Mouse (Mus musculus) small intestine, adult 2 months (tissue): ENCODE data around the gene Hint2. TPM values are rescaled to one million over a fixed set of nuclear protein-coding genes. Genes with fewer than 3 reads are reported as not detected.
A peak's percentile ranks its signal among the peaks of the same experiment; 100 is the strongest.

Experiments
- H3K27ac ChIP-seq: fragments of 200-500 bp; 2 replicates; pipeline ENCODE4 v1.5.1; 2012; ENCODE audit warnings: low read depth, low read length, control low read depth, inconsistent platforms; ENCODE audit not compliant: insufficient read depth
- H3K27me3 ChIP-seq: fragments of 200-500 bp; 2 replicates; pipeline ENCODE4 v1.6.1; 2012; ENCODE audit warnings: mild to moderate bottlenecking, moderate library complexity, low read length, inconsistent platforms; ENCODE audit not compliant: control insufficient read depth, insufficient read depth
- H3K36me3 ChIP-seq: fragments of 200-500 bp; 2 replicates; pipeline ENCODE4 v1.6.1; 2012; ENCODE audit warnings: mild to moderate bottlenecking, low read length, control low read depth, inconsistent platforms; ENCODE audit not compliant: control insufficient read depth, insufficient read depth
- H3K4me1 ChIP-seq: fragments of 200-500 bp; 2 replicates; pipeline ENCODE4 v1.6.1; 2012; ENCODE audit warnings: low read length, inconsistent platforms, mixed read lengths; ENCODE audit not compliant: control insufficient read depth, insufficient read depth, insufficient read length
- H3K4me3 ChIP-seq: fragments of 200-500 bp; 2 replicates; pipeline ENCODE4 v1.5.1; 2012; ENCODE audit warnings: low read depth, mild to moderate bottlenecking, control low read depth, inconsistent platforms, low read length, moderate library complexity
- CTCF ChIP-seq: fragments of 200-500 bp; IDR thresholded peaks from 2 replicates; pipeline ENCODE4 v1.5.1; 2012; ENCODE audit warnings: low read depth, mild to moderate bottlenecking, control low read depth, inconsistent platforms, low read length, moderate library complexity, mixed read lengths; ENCODE audit not compliant: insufficient replicate concordance, insufficient read length; ENCODE audit errors: extremely low read depth
- POLR2A ChIP-seq: fragments of 200-500 bp; IDR thresholded peaks from 2 replicates; pipeline ENCODE4 v1.6.1; 2012; ENCODE audit warnings: low read depth, mild to moderate bottlenecking, control low read depth, inconsistent platforms, low read length, moderate library complexity
- WGBS: fragments of 180-500 bp; shearing (Covaris S2); methylation state at CpG from one replicate; pipeline ENCODE4 v1.1.7; 2018; 5-methylcytosine and 5-hydroxymethylcytosine counted together
- polyA plus RNA-seq: library from polyadenylated mRNA; depleted of rRNA; stranded (reverse); fragments of >200 nt; gene quantifications from 2 replicates; pipeline ENCODE4 v1.2.3, GENCODE M21; 2012; rRNA removed

The Hint2 gene
- 59.9 and 73.8 TPM in 2 replicates for polyA plus RNA-seq

DNA sequence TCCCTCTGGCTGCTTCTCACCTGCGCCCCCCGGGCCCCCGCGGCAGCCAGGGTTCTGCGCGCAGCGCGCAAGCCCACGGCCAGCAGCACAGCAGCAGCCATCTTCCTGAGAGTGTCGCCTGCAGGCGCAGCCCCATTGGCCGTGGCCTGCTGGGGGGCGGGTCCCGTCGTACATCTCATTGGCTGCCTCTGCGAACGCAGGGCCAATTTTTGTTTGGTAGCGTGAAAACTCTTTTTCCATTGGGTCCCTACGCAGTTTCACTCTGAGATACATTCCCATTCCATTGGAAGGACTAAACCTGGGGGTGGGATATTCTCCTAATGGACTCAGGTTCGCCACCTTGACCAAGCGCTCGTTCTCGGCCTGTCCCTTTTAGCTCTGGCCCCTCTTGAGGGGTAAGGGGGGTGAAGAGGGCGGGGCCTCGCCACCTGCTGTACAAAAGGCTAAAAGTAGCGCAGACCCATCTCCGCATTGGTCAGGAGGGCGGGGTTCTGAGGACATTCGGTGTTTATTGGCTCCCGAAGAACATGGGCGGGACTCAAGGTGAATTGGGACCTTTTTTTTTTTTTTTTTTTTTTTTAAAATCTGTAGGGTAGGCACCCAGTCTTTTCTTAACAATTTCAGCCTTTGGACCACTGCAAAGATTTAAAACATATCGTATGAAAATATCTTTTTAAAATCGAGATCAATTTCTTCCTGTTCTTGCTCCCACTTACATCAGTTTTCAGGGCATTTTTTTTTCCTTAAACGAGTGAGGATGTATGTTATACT lies at the start of gene Hint2:
TSS of gene Hint2 (minus strand) at position 128 of the 771 bp plus-strand sequence.
- TF ChIP-seq POLR2A (peak; percentile 74), CTCF (0 out of 2 replicates have a peak, but pooled peaks have one; percentile 20)
- Histone ChIP-seq H3K4me3 (peak within 1 kb of the TSS; percentile 93), H3K27me3 (no peaks in the 10 kb centered on the region), H3K27ac (peak within 1 kb of the TSS; percentile 66), H3K36me3 (no peaks in the 10 kb centered on the region), H3K4me1 (0 out of 2 replicates have a peak, but pooled peaks cover 2% of the 10 kb centered on the region)
- WGBS = under 1% methylated on average over 34 of the region's 34 CpGs

- Histone ChIP-seq H3K4me3 (no peak overlapping the region), H3K27ac (no peak overlapping the region), H3K4me1 (no peaks in the 10 kb centered on the region), H3K27me3 (no peaks in the 10 kb centered on the region), H3K36me3 (no peaks in the 10 kb centered on the region)
- 70% methylated on average over 13 of the region's 13 CpGs for WGBS
- no peak for TF ChIP-seq CTCF
- no peak for TF ChIP-seq POLR2A
Observed at GRCm38 (mm10) chr4:43705991-43706390, 49.7 kb upstream of the Hint2 start.

- no peaks in the 10 kb centered on the region for H3K27me3 ChIP-seq
- H3K4me1 ChIP-seq = no peaks in the 10 kb centered on the region
- no peak overlapping the region for H3K27ac ChIP-seq
- no peak for TF ChIP-seq POLR2A
- no peak for TF ChIP-seq CTCF
- H3K4me3 ChIP-seq = no peak overlapping the region
- 70% methylated on average over 8 of the region's 8 CpGs for WGBS
- H3K36me3 ChIP-seq = no peaks in the 10 kb centered on the region
Observed at GRCm38 (mm10) chr4:43703851-43704250, 47.6 kb upstream of the Hint2 start.

GRCm38 (mm10) chr4:43703439-43703838 lies 47.2 kb upstream of the Hint2 start:
- Histone ChIP-seq H3K4me1 (no peaks in the 10 kb centered on the region), H3K27me3 (no peaks in the 10 kb centered on the region), H3K36me3 (no peaks in the 10 kb centered on the region), H3K27ac (no peak overlapping the region), H3K4me3 (no peak overlapping the region)
- TF ChIP-seq CTCF = peak; percentile 30; the same call in 1 of the 2 replicates
- TF ChIP-seq POLR2A = no peak
- whole genome bisulfite sequencing = 73% methylated on average over 6 of the region's 6 CpGs

DNA sequence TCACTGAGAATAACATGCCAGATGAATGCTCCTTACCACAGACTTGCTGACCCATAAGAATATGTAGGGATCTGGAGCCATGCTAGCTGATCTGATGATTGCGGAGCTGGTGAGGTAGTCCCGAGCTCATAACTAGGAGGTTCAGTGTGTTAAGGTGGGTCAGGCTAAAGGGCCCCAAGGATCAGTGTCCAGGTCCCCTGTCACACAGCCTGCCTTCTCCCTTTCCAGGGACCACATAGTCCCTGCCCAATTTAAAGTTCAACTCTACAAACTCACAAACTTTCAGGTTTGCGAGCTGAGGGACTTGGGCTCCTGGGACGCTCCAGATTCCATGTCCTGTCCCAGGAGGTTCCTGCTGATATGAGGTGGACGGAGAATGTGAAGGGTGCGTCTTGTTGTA lies 44.4 kb upstream of the Hint2 start, which contains the start of gene Olfr70:
TSS of gene Olfr70 (minus strand) at position 101 of the 400 bp plus-strand sequence.
- Histone ChIP-seq H3K36me3 (no peaks in the 10 kb centered on the region), H3K4me1 (no peaks in the 10 kb centered on the region), H3K27me3 (no peaks in the 10 kb centered on the region), H3K27ac (no peak within 1 kb of the TSS), H3K4me3 (no peak within 1 kb of the TSS)
- 75% methylated on average over 6 of the region's 6 CpGs for WGBS
- TF ChIP-seq CTCF (no peak), POLR2A (no peak)

GRCm38 (mm10) chr4:43696561-43696960 lies 40.3 kb upstream of the Hint2 start:
- no peak overlapping the region for H3K4me3 ChIP-seq
- H3K27ac ChIP-seq = no peak overlapping the region
- TF ChIP-seq CTCF = no peak
- TF ChIP-seq POLR2A = no peak
- H3K27me3 ChIP-seq = no peaks in the 10 kb centered on the region
- H3K36me3 ChIP-seq = no peaks in the 10 kb centered on the region
- peaks cover 5% of the 10 kb centered on the region for H3K4me1 ChIP-seq
- 93% methylated on average over 13 of the region's 13 CpGs for WGBS

DNA sequence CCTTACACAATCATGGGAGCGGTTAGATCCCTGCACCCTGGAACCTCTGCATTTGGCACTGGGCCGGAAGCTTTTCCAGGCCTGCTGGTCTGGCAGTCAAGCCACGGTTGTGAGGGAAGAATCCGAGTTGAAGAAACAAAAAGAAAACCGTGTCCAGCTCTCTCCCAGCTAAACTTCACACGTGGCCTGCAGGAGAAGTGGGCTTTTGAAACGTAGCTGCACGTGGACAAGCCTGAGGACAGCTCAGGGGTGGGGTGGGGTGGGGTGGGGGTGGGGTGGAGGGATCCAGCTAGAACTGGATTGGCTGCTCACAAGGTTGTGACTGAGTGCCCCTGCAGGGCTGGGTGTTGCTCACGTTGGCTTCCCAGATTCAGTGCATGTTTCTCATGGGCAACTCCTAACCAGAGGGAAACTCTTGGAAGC lies 39.0 kb upstream of the Hint2 start:
- 11% methylated on average over 9 of the region's 9 CpGs for WGBS
- no peak overlapping the region for H3K4me3 ChIP-seq
- peaks cover 5% of the 10 kb centered on the region for H3K4me1 ChIP-seq
- TF ChIP-seq POLR2A (no peak), CTCF (no peak)
- no peak overlapping the region for H3K27ac ChIP-seq
- H3K36me3 ChIP-seq = no peaks in the 10 kb centered on the region
- no peaks in the 10 kb centered on the region for H3K27me3 ChIP-seq
